Mouse (Mus musculus) cerebellum, postnatal 36 days (tissue): ENCODE measurements around the gene Gm8298.
"Not testable (repeated sequence)": the region's sequence is repeated elsewhere in the genome, so short reads cannot be mapped to it uniquely, and the experiment has no call there.

Experiments
- DNase-seq, 2 experiments: peaks; one replicate each; pipeline ENCODE4 v3.0.0; 2021 to 2022; ENCODE audit warnings: mixed read lengths in 2 of 2

The Gm8298 gene

GRCm38 (mm10) chr3:59860751-59861150 lies at the start of gene Gm8298:
Gene Gm8298 (plus strand): TSS chr3:59861051.
- DNase-seq, result no peak

GRCm38 (mm10) chr3:59813169-59813568 lies 47.7 kb upstream of the Gm8298 start:
- no peak for DNase-seq

GRCm38 (mm10) chr3:59870765-59871164 lies 9.9 kb downstream of the Gm8298 start:
- DNase-seq, result peak; percentile 29 to 37

DNA sequence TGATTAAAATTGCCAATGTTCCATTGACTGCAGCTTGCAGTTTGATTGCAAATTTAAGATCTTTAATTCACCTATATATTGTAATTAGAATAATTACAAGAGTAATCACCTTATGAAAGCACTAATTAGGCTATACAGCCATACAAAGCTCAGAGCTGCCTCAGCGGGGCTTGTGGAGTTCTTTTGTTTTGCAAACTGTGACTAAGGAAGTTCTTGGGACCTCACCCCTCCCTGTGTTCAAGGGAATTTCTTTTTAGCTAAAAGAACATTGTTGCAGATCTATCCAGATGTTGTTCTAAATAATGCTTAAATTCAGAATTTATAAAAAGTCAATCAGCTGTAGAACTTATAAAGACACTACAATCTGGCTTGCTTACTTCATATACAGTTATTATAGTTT lies 16.8 kb downstream of the Gm8298 start:
- not testable (repeated sequence) for DNase-seq

DNA sequence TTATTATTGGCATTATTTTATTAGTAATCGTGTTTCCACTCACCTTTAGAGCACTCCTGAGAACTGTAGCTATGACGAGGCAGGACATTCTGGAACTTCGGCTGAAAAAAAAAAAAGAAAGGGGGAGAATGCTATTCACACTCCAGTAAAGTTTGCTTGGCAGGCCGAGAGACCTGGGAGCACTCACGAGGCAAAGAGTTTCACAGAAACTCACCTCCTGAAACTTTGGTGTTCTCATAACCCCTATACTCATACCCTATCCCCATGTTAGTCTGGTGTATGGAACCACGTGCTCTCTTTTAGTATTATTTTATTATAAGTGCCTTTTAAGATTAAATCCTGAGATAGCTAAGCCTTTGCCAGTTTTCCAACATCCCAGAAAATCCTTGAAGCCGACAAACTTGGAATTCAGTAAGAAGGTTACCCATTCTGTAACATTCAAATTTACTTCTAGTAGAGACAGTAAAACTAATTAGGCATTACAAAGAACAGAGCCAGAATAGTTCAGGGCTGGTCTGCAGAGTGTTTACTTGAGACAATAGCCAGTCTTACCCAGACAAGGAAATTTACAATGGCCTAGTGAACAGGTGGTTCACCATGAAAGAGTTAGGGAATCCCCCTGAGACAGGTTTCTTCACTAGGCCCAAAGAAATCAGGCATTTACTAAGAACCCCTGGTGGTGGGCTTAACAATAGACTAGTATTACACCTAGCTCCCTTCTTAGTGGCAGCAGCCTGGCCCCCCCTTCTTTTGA lies 19.1 kb downstream of the Gm8298 start:
- not testable (repeated sequence) for DNase-seq

- no peak for DNase-seq
Measured at GRCm38 (mm10) chr3:59893276-59893675, 32.4 kb downstream of the Gm8298 start.

- DNase-seq, result no peak
Measured at GRCm38 (mm10) chr3:59924914-59925313, 64.1 kb downstream of the Gm8298 start, which contains the start of gene C130079G13Rik. Gene C130079G13Rik (plus strand): TSS chr3:59925214.
